Mouse (Mus musculus) left cerebral cortex, postnatal 10 days (tissue): ENCODE measurements at regions not wholly inside any gene's neighbourhood (a gene's known extent, or its start where the extent isn't known, plus 50 kb on each side); places are given as distances from the start of the nearest gene placed in this dataset.
"Not testable (repeated sequence)": the region's sequence is repeated elsewhere in the genome, so short reads cannot be mapped to it uniquely, and the experiment has no call there.

Experiments used
- DNase-seq, 2 experiments: peaks; one replicate each; pipeline ENCODE4 v3.0.0; 2021 to 2022; ENCODE audit warnings: low spot score in 2 of 2, mixed read lengths in 1 of 2; ENCODE audit errors: extremely low spot score in 1 of 2
- intact Hi-C: fragments of 180-260 bp; cut with DNase I; formaldehyde crosslinking; loops from one replicate; pipeline ENCODE4 v1.15.1; 2025

DNA sequence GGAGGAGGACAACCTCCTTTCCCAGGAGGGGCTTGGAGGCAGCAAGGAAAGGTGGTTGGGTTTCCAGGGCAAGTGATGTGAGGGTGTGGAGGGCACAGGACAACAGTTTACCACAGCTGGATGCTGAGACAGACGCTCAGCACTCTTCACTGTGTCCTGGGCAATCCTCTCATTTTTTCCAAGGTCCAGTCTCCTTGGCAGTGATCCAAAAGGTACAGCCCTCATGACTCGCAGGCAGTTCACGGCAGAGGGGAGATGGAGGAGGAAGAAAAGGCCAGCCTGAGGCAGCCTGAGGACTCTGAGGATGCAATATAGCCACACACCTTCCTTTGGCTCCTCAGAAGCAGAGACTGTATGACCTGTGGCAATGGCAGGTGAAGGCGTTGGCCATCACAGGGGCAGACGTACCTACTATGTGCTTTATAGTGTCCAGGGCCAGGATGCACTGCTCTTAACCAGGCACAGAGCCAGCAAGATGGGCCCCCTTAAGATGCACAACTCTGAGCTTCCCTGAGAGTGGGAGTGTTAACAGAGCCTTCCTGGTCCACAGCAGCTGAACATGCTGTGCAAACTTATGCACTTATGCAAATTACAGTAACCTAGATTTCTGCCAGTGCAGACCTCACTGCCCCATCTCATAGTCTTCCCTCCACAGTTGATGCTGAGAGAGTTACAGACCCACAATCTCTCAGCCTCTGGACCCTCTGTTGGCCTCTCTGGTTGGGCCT, 181.2 kb downstream of the Glrx3 start:
- no peak for DNase-seq

DNA sequence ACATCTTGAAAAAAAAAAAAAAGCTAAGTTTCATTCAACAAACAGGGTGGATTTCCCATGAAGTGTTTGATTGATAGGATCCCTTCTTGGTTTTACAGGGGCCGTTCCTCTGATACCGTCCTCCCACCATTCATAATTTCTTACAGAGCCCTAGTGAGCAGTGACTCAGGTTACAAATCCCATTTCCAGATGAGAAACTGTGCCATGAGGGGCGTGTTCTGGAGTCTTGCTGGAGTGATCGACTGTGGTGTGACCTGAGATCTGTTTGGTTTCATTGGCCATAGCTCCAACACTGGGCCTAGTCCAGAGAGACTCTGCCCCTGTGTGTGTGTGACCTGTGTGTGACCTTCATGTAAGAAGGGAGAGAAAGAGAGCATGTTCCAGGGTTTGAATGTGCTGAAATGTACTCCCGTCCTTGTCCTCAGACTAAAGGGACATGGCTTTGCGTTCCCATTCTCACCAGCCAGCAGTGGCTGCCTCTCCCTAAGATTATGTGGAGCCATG, 181.9 kb downstream of the Glrx3 start:
- intact Hi-C loops, result no loop called here
- no peak for DNase-seq

More for the DNA sequence above, 181.2 kb downstream of the Glrx3 start:
- intact Hi-C loops, result no loop called here

DNA sequence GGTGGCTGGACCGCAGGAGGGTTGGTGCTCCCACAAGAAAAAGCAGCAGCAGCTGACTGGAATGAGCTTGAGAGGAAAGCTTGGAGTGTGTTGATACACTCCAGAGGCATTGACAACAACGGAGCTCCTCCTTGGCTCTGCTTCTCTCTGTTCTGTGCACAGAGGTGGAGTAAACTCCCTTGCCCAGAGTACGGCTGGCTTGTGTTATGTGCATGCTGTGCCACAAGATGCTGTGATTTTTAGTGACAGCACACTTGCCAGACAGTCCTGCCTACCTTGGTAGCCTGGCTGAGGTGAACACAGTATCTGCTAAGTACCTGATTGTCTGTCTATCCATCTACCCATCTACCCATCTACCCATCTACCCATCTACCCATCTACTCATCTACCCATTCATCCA, 190.9 kb downstream of the Glrx3 start:
- intact Hi-C loops, result no loop called here
- DNase-seq, result no peak

DNA sequence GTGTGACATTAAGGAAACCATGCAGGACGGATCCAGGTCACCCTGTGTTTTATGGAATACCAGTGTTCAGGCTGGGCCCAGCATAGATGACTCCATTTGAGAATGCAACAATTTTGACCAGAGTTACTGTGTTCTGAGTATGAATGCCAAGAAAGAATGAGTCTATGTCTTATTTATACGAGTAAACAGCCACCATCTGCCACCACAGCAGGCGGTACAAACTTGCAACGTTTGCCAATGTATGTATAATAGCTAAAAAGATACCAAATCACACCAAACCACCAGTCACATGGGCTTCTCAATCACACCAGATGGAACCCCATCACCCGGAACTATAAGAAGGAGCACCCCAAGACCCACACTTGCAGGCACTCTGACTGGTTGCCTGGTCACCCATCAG, 192.1 kb downstream of the Glrx3 start:
- peak in 1 of 2 experiments; percentile 23 for DNase-seq
- intact Hi-C loops, result no loop called here

DNA sequence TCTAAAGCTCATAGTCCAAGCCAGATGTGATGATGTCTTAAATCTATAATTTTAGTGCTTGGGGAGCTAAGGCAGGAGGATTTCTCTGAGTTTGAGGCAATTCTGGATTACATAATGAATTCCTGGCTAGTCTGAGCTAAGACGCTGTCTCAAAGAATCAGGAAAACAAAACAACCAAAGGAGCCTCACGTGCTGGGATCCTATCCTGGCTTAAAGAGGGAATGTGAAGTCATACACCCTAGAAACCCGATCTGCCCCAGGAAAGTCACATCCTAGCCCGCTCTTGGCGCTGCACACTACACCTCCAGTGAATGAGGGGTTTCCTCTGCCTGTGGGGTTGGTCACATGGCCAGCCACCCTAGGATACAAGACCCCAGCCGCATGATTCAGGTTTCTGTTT, 211.2 kb downstream of the Glrx3 start:
- intact Hi-C loops, result no loop called here
- no peak for DNase-seq

DNA sequence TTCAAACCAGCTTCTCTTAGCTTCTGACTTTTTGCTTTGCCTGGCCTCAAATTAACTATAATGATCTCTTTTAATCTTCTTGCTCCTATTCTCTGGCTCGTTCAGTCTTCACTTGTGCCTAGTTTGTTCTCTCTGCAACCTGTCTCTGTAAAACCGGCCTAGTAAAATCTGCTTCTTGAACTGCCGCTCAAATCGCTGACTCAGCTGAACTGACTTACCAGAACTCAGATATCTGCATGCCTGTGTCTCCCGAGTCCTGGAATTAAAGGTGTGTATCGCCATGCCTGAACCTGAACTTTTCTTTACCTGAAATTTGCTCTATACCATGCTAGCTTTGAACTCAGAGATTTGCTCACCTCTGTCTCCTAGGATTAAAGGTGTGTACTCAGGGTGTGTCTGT, 212.2 kb downstream of the Glrx3 start:
- no peak for DNase-seq
- intact Hi-C loops, result no loop called here

DNA sequence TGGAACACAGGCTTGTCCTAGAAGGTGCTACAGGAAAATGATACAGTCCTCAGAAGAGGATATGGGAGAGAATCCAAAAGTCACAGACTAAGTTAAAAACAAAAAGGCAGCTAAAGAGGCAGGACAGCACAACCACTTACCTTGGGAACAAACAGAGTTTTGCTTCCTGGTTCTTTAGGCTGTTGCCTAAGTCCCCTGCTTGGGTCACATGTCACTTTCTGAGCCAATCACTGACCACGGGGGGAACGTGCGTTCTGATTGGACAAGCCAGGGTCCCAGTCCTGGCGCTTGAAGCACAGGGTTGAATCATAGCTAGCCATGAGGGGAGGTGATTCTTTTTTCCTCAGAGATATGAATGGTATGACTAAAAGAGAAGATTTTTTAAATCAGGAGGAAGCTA, 216.4 kb downstream of the Glrx3 start:
- no peak for DNase-seq

DNA sequence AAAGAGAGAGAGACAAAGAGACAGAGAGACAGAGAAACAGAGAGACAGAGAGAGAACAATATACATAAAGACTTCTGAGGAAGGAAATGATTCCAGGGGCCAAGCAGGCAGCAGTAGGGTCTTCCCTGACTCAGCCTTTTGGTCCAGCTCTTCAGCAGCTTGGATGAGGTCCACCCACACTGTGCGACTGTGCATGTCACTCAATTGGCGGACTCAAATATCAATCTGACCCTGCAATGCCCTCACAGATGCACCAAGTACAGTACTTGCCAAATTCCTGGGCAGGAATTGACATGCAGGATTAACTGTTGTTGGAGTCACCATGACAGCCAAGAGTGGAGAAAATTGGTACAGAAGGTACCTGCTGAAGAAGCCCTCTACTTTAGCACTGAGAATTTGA, 229.8 kb downstream of the Glrx3 start:
- DNase-seq, result no peak
- intact Hi-C loops, result no loop called here

More for the DNA sequence above, 216.4 kb downstream of the Glrx3 start:
- intact Hi-C loops, result no loop called here

DNA sequence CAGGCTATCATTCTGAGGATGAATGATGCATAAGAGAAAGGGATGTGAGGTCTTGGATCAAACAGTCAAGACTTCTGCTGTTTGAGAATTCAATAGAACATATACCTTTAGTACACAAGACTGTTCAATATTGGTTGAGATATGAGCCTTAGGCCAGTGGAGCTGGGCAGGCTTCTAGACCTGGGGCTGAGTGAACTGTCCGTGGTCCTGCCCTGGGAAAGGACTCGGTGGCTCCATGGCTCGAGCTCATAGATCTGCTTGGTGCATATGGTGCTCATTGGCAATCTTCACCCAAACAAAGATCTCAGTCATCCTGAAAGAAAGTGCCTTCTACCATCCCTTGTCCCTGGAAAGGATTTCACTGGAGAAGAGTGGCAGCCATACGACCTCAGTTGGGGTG, 233.7 kb downstream of the Glrx3 start:
- intact Hi-C loops, result no loop called here
- no peak for DNase-seq

DNA sequence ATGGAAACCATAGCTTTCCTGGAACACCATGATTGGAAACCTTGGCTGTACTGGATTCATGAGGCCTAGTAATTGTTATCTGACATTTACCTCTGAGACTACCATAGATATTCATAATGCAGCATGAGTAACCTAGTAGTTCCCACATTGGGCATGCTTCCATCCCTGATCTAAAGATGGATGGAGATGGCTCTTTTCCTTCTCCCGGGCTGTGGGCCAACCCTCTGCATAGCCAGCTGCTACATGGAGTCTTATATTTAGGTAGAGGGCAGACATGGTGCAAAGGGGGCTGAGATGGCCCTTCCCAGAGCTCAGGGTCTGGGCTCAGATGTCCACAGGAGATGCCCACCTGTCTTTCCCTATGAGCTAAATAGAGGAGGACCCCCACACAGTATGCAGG, 237.2 kb downstream of the Glrx3 start:
- DNase-seq, result peak; percentile 64 to 70
- intact Hi-C loops, result no loop called here

DNA sequence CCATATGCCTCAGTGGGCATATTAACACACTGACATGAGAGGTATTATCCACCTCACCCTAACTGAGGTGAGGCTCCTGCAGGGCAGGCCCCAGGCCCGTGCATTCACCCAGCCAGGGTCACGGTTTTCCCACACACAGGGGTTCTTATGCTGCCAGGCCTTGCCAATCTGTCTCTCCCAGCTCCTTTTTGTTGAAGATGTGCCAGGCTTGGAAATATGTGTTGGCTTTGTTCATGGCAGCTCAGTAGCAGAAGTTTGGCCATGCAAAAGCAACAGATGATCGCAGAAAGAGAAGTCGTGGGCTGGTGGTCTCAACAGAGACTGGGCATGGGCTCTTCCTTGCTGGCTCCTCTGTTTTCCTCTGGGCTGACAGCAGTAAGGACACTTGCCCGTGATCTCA, 238.0 kb downstream of the Glrx3 start:
- intact Hi-C loops, result no loop called here
- peak in 1 of 2 experiments; percentile 5 for DNase-seq

DNA sequence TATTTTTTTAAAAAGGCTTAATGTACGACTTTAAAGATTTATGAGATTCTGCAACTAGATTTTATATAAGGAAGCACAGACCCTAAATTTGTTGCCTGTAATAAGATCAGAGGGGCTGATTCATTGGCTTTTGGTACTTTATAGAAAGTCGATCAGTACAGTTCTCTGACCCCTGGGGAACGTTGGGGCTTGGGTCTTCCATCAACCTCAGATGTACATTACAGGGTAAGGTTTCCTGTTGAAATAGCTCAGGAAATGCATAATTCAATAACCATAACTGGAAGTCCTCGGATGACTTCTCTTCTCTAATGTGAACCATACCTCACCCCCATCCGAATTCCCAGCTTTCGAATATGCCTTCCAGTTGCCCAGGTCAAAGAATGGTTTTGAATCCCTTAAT, 247.4 kb downstream of the Glrx3 start:
- DNase-seq, result no peak
- intact Hi-C loops, result no loop called here

DNA sequence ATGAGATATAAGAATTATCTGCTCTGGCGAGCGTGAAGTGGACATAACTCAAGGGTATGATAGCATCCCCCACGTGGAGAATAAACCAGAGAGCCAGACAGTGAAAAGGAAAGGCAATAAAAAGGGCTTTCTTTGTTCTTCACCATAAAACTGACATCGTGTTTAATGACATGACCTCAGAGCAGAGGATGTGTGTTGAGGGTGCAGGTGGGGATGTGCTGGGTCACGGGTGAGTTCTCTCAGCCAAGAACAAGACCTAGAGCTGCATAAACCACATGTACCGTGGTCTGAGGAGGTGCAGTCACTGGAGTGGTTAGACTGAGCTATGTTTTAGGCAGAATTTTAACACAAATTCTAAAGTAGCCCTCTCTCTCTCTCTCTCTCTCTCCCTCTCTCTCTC, 247.9 kb downstream of the Glrx3 start:
- intact Hi-C loops, result no loop called here
- no peak for DNase-seq

DNA sequence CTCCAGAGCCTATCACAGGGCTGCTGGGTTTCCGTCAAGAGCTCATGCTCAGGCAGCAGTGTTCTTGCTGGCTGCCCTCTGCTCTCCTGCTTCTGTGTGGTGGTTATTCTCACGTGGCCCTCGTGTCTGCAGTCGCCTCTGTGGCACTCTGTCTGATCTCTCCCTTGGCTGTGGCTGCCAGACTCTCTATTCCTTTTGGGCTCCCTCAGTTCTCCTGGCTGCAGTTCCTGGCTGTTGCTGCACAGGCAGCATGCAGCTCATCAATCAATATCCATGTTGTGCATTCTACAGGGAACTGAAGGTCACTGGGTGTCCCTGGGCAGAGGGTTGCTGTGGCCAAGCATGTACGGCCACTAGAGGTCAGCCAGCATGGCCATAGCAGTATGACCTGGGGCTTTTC, 259.4 kb downstream of the Glrx3 start:
- intact Hi-C loops, result no loop called here
- DNase-seq, result no peak

DNA sequence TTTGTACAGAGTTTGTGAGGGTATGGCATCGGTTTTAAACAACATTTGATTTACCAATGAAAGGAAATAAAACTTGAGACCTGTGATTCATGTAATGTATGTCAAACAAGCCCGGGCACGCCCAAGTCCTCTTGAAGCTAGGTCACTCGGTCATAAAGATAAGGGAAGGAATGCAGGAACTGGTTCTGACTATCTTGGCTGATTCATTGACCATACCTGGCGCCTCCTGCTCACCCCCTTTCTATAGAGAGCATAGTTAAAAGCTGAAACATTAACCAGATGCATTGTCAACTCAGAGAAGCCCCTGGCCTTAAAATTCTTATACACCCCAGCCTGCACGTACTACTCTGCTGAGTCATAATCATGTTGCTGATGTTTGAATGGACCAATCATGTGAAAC, 261.1 kb downstream of the Glrx3 start:
- DNase-seq, intact Hi-C loops: not testable (repeated sequence)

DNA sequence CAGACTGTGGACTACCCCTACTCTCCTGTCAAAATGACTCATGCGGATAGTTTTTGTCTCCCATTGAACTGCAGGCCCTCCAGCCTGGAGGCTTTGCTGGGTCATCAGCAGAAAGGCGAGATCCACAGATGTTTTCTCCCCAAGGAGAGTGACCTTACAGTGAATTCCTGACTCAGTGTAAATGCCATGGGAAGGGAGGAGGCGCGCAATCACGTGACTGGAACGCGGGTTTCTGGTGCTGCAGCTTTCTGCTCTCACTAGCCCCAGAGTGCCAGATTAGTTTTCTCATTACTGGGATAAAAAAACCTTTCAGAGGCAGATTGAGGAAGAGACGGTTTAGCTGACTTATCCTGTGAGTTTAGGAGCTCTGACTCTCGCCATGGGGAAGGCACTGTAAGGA, 275.4 kb downstream of the Glrx3 start:
- intact Hi-C loops, result no loop called here

DNA sequence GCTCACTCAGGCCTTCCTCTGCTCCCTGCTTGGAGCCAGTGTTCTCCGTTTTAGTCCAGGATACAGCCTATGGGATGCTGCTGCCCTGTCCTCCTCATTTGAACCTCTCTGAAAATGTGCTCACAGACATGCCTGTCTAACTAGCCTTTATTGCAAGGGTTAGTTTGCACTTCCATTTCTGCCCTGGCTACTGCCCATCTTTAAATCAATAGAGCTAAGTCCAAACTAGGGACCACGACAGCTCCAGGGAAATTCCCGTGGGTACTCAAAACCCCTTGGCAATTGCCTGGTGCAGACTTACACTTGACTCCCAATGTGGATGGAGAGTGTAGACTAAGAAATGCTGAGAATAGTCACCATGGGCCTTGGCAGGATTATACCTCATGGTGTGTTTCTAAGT, 276.4 kb downstream of the Glrx3 start:
- DNase-seq, result no peak
- intact Hi-C loops, result no loop called here

More for the DNA sequence above, 275.4 kb downstream of the Glrx3 start:
- no peak for DNase-seq

DNA sequence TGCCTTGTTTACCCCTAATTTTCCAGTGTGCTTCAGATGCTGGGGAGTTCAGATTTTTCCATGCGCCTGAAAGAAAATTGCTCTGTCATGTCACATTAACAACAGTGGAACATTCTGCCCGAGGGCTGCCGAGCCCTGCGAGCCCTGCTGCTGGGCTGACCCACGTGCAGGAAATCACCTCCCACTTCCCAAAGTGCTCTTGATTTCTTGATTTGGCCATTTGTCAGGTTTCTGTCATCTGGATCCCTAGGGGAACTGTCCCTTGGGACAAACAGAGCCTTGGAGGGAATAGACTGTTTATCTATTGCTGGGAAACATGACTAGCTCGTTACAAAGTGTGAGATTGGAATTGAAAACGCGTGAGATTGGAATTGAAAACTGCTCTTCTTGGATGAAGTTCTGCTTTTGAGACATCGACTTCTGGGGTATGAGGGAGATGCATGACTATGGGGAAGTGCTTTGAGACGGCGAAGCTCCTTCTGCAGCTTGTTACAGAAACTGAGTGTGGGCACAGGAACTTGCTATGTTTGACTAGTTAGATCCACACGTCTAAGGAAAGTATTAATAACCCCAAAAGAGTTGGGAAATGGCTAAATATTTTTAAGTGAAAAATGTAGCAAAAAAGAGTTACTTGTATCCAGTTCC, 277.0 kb downstream of the Glrx3 start:
- intact Hi-C loops, result no loop called here
- DNase-seq, result peak in 1 of 2 experiments; percentile 34

DNA sequence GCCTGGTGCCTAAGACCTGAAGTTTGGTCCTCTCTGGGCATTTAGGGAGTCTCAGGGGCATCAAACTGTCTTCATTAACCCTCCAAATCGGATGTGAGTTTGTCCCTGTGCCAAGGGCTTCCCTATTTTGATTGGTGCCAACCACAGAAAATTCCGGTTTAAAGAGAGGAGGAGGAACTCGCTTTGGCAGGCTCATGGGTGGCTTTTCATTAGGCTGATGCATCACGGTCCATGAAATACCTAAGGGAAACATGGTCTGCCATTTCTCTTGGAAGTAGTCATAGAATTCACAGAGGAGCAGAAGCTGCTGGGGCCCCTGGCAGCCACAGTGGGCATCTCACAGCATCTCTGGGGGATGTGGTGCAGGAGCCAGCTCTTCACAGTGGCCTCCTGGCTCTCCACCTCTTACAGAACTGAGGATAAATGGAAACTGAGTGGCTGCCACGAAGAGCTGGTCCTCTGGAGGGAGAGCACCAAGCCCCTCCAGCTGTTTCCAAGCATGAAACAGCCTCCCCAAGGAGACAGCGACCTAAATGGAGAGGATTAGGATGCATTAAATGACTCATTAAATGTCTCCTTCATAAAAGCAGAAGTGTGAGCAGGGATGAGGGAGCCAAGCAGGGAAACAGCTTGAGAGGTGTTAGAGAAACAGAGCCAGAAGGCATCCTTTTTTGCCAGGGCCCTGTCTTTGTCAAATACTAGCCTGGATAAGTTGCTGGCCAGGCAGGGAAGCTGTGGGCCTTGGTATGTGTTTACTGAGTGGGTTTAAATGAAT, 277.9 kb downstream of the Glrx3 start:
- DNase-seq, result no peak
- intact Hi-C loops, result no loop called here
